Mouse (Mus musculus) heart, adult 2 months (tissue): ENCODE measurements around the gene Zkscan5. TPM values are rescaled to one million over a fixed set of nuclear protein-coding genes. Genes with fewer than 3 reads are reported as not detected.

ENCODE experiments used
- DNase-seq, 2 experiments: peaks; one replicate each; pipeline ENCODE4 v3.0.0; 2021
- H3K27ac ChIP-seq: fragments of 200-600 bp; 2 replicates; pipeline ENCODE4 v1.8.1; 2022
- H3K27me3 ChIP-seq: fragments of 200-500 bp; 2 replicates; pipeline ENCODE4 v1.6.1; 2012; ENCODE audit warnings: mild to moderate bottlenecking, low read length, inconsistent platforms, mixed read lengths; ENCODE audit not compliant: control insufficient read depth, insufficient read depth
- H3K36me3 ChIP-seq: fragments of 200-500 bp; 2 replicates; pipeline ENCODE4 v1.6.1; 2012; ENCODE audit warnings: low read length, inconsistent platforms; ENCODE audit not compliant: control insufficient read depth, insufficient read depth
- H3K4me1 ChIP-seq: fragments of 200-500 bp; 2 replicates; pipeline ENCODE4 v1.6.1; 2011; ENCODE audit warnings: low read length; ENCODE audit not compliant: control insufficient read depth, insufficient read depth
- H3K4me3 ChIP-seq: fragments of 200-600 bp; 2 replicates; pipeline ENCODE4 v1.8.1; 2022
- H3K79me2 ChIP-seq: fragments of 200-500 bp; replicated peaks from 2 replicates; pipeline ENCODE4 v1.6.1; 2012; ENCODE audit warnings: mild to moderate bottlenecking, inconsistent platforms, low read length, moderate library complexity, mixed read lengths; ENCODE audit not compliant: control insufficient read depth, insufficient read depth
- H3K9ac ChIP-seq: fragments of 200-500 bp; 2 replicates; pipeline ENCODE4 v1.6.1; 2012; ENCODE audit warnings: low read depth, mild to moderate bottlenecking, control low read depth, inconsistent platforms, low read length, mixed read lengths
- CTCF ChIP-seq: fragments of 200-600 bp; IDR thresholded peaks from 2 replicates; pipeline ENCODE4 v1.8.1; 2022; ENCODE audit warnings: antibody characterized with exemption, mild to moderate bottlenecking, moderate library complexity
- EP300 ChIP-seq: fragments of 200-500 bp; IDR thresholded peaks from 2 replicates; pipeline ENCODE4 v1.6.1; 2011; ENCODE audit warnings: low read depth, low read length, control low read depth; ENCODE audit not compliant: insufficient read depth
- POLR2A ChIP-seq: fragments of 200-500 bp; IDR thresholded peaks from 2 replicates; pipeline ENCODE4 v1.6.1; 2011; ENCODE audit warnings: mild to moderate bottlenecking, low read depth, low read length, control low read depth; ENCODE audit not compliant: insufficient read depth
- WGBS: fragments of 180-500 bp; shearing (Covaris S2); methylation state at CpG from one replicate; pipeline ENCODE4 v1.1.7; 2018; 5-methylcytosine and 5-hydroxymethylcytosine counted together
- intact Hi-C: fragments of 180-260 bp; cut with DNase I; formaldehyde crosslinking; loops from one replicate; pipeline ENCODE4 v1.15.1; 2025
- long read RNA-seq: library from polyadenylated mRNA; stranded (forward); transcript quantifications from one replicate; pipeline ENCODE4 v2.0.0, GENCODE M21; 2021
- polyA plus RNA-seq: library from polyadenylated mRNA; depleted of rRNA; stranded (reverse); fragments of >200 nt; gene quantifications from 2 replicates; pipeline ENCODE4 v1.2.3, GENCODE M21; 2012; rRNA removed
- total RNA-seq, 2 experiments: library from RNA; stranded (reverse); gene quantifications; 2 replicates each; pipeline ENCODE4 v1.2.3; 2021

Gene Zkscan5
- total RNA-seq (10 to 100 TPM in 1 of 2 experiments, 1 to 10 TPM in 1; 9.7 to 10.6 TPM), polyA plus RNA-seq (3.9 and 6.4 TPM in 2 replicates)
- long read RNA-seq, transcript Zkscan5-202 (6 exons, 3,794 nt), result major isoform, 9 of 16 reads
- long read RNA-seq, partial matches to known transcripts, result 1 of 16 reads
- long read RNA-seq, other reads (novel, unspliced or antisense), result 6 of 16 reads

GRCm38 (mm10) chr5:145203936-145204691, at the start of gene Zkscan5:
Gene Zkscan5 (plus strand): TSS chr5:145204562.
- WGBS, result under 1% methylated on average over 22 of the region's 22 CpGs
- H3K36me3 ChIP-seq, result peaks cover 5% of the 10 kb centered on the region; the same call in 1 of the 2 replicates
- DNase-seq, result peak; percentile 97 to 98
- peaks cover 8% of the 10 kb centered on the region for H3K4me1 ChIP-seq
- peak within 1 kb of the TSS; percentile 72 for H3K4me3 ChIP-seq
- H3K27me3 ChIP-seq, result no peaks in the 10 kb centered on the region
- intact Hi-C loops, result loop anchor here (1.0 to 5.0 kb wide), 3 partner anchors 13 to 78 kb away; partner anchors contain the start of genes Zfp655 and Zscan25
- peak within 1 kb of the TSS; percentile 82 for H3K9ac ChIP-seq
- peaks cover 2% of the 10 kb centered on the region; the same call in 1 of the 2 replicates for H3K79me2 ChIP-seq
- TF ChIP-seq CTCF (peak; percentile 37; the same call in 1 of the 2 replicates), POLR2A (peak; percentile 81), EP300 (peak; percentile 71)
- H3K27ac ChIP-seq, result peak within 1 kb of the TSS; percentile 91

GRCm38 (mm10) chr5:145161361-145161760, 43.0 kb upstream of the Zkscan5 start:
- Histone ChIP-seq H3K36me3 (peaks cover 3% of the 10 kb centered on the region; the same call in 1 of the 2 replicates), H3K27ac (no peak overlapping the region), H3K79me2 (no peaks in the 10 kb centered on the region), H3K9ac (no peak overlapping the region), H3K4me1 (peaks cover 4% of the 10 kb centered on the region), H3K4me3 (no peak overlapping the region), H3K27me3 (no peaks in the 10 kb centered on the region)
- intact Hi-C loops, result no loop called here
- no peak for DNase-seq
- 93% methylated on average over 14 of the region's 14 CpGs for WGBS
- TF ChIP-seq CTCF, result no peak
- TF ChIP-seq EP300, result no peak
- TF ChIP-seq POLR2A, result no peak

- intact Hi-C loops, result loop anchor here (5.0 kb wide), 1 partner anchor 1852 kb away; no protein-coding TSS in a partner anchor
These were observed 39.7 kb upstream of the Zkscan5 start for GRCm38 (mm10) chr5:145164710-145165109.

GRCm38 (mm10) chr5:145165184-145165583, 39.2 kb upstream of the Zkscan5 start:
- H3K9ac ChIP-seq, result no peak overlapping the region
- H3K27ac ChIP-seq, result peak overlapping the region; percentile 95
- 63% methylated on average over 15 of the region's 15 CpGs for WGBS
- H3K4me3 ChIP-seq, result peak overlapping the region; percentile 82
- H3K79me2 ChIP-seq, result peaks cover 2% of the 10 kb centered on the region; the same call in 1 of the 2 replicates
- intact Hi-C loops, result loop anchor here (5.0 kb wide), 1 partner anchor 1853 kb away; no protein-coding TSS in a partner anchor
- H3K4me1 ChIP-seq, result peaks cover 7% of the 10 kb centered on the region
- H3K36me3 ChIP-seq, result peaks cover 3% of the 10 kb centered on the region; the same call in 1 of the 2 replicates
- no peak for DNase-seq
- TF ChIP-seq EP300 (no peak), CTCF (no peak), POLR2A (no peak)
- no peaks in the 10 kb centered on the region for H3K27me3 ChIP-seq

More at GRCm38 (mm10) chr5:145164710-145165109, 39.7 kb upstream of the Zkscan5 start:
- Histone ChIP-seq H3K27me3 (no peaks in the 10 kb centered on the region), H3K9ac (peak overlapping the region; percentile 60), H3K4me3 (peak overlapping the region; percentile 82), H3K79me2 (peaks cover 2% of the 10 kb centered on the region; the same call in 1 of the 2 replicates), H3K36me3 (peaks cover 3% of the 10 kb centered on the region; the same call in 1 of the 2 replicates), H3K27ac (peak overlapping the region; percentile 95), H3K4me1 (peaks cover 7% of the 10 kb centered on the region)
- DNase-seq, result no peak
- WGBS, result 33% methylated on average over 3 of the region's 3 CpGs
- TF ChIP-seq POLR2A, result no peak
- TF ChIP-seq CTCF, result no peak
- TF ChIP-seq EP300, result no peak

- Histone ChIP-seq H3K9ac (peak within 1 kb of the TSS; percentile 93), H3K27ac (peak within 1 kb of the TSS; percentile 95), H3K4me3 (peak within 1 kb of the TSS; percentile 82), H3K36me3 (peaks cover 3% of the 10 kb centered on the region; the same call in 1 of the 2 replicates), H3K79me2 (peaks cover 2% of the 10 kb centered on the region; the same call in 1 of the 2 replicates), H3K27me3 (no peaks in the 10 kb centered on the region), H3K4me1 (peaks cover 7% of the 10 kb centered on the region)
- TF ChIP-seq POLR2A (peak; percentile 96), CTCF (no peak), EP300 (peak; percentile 68; the same call in 1 of the 2 replicates)
- intact Hi-C loops, result loop anchor here (1.0 to 5.0 kb wide), 4 partner anchors 24 to 1854 kb away; partner anchors contain the start of genes Bud31 and Pdap1
- WGBS, result under 1% methylated on average over 50 of the region's 51 CpGs
- peak; percentile 99 for DNase-seq
These were observed 37.6 kb upstream of the Zkscan5 start, which contains the start of the genes Ptcd1 and Cpsf4 for GRCm38 (mm10) chr5:145166536-145167305. Gene Ptcd1 (minus strand): TSS chr5:145167108. Gene Cpsf4 (plus strand): TSS chr5:145167213.
